Mouse (Mus musculus) megakaryocyte progenitor cell, adult 5-6 weeks (primary cell): ENCODE measurements around the gene Hist1h3b. TPM values are rescaled to one million over a fixed set of nuclear protein-coding genes. Genes with fewer than 3 reads are reported as not detected.

Experiments
- ATAC-seq: replicated peaks from 2 replicates; pipeline ENCODE4 v1.8.0; 2016; ENCODE audit warnings: mild to moderate bottlenecking, moderate TSS enrichment, inconsistent platforms; ENCODE audit not compliant: poor library complexity
- total RNA-seq, 2 experiments: library from RNA; stranded (forward) in 1 of 2; stranded (reverse) in 1 of 2; fragments of 157-497, 149-512 nt in 1 of 2; fragments of 200-1000 nt in 1 of 2; gene quantifications; 2 replicates each; pipeline versions ENCODE4 v1.2.3 to v1.2.4; 2015 to 2017

The Hist1h3b gene
- total RNA-seq, 2 experiments from 2014 or later = 332 to 647 TPM

- ATAC-seq = peak; percentile 89
Observed at GRCm38 (mm10) chr13:23772561-23773313, 20.7 kb downstream of the Hist1h3b start.

GRCm38 (mm10) chr13:23778339-23778738, 26.3 kb downstream of the Hist1h3b start:
- ATAC-seq = peak; percentile 74

- ATAC-seq = peak; percentile 46; the same call in 1 of the 2 replicates
Observed at GRCm38 (mm10) chr13:23779025-23779424, 27.0 kb downstream of the Hist1h3b start.

- ATAC-seq = peak; percentile 88
Observed at GRCm38 (mm10) chr13:23792520-23792919, 40.5 kb downstream of the Hist1h3b start.

GRCm38 (mm10) chr13:23799405-23799804, 47.3 kb downstream of the Hist1h3b start:
- peak; percentile 97 for ATAC-seq

Other genes starting within 250 kb of the Hist1h3b start
Only the 30 nearest of the 37 such genes appear.
- 8.5 and 9.3 TPM in 2 replicates for gene Hist1h1d, start 199.0 kb upstream of the Hist1h3b start, total RNA-seq (2015)
- gene Hist1h1d, start 199.0 kb upstream of the Hist1h3b start, total RNA-seq (2017) = 112 TPM in 2 replicates
- gene Hist1h3e, start 189.9 kb upstream of the Hist1h3b start, total RNA-seq (2015) = 98.5 and 110 TPM in 2 replicates
- gene Hist1h3e, start 189.9 kb upstream of the Hist1h3b start, total RNA-seq (2017) = 286 and 398 TPM in 2 replicates
- 5.3 and 9.4 TPM in 2 replicates for gene Hist1h2ae, start 181.0 kb upstream of the Hist1h3b start, total RNA-seq (2015)
- 249 and 287 TPM in 2 replicates for gene Hist1h2ae, start 181.0 kb upstream of the Hist1h3b start, total RNA-seq (2017)
- 285 and 322 TPM in 2 replicates for gene Hist1h2bg, start 180.9 kb upstream of the Hist1h3b start, total RNA-seq (2015)
- 1,174 and 1,244 TPM in 2 replicates for gene Hist1h2bg, start 180.9 kb upstream of the Hist1h3b start, total RNA-seq (2017)
- gene Hist1h2bf, start 178.1 kb upstream of the Hist1h3b start, total RNA-seq (2015) = 321 and 327 TPM in 2 replicates
- 466 and 575 TPM in 2 replicates for gene Hist1h2bf, start 178.1 kb upstream of the Hist1h3b start, total RNA-seq (2017)
- gene Hist1h2ad, start 177.9 kb upstream of the Hist1h3b start, total RNA-seq (2015) = 1.9 and 3.4 TPM in 2 replicates
- gene Hist1h2ad, start 177.9 kb upstream of the Hist1h3b start, total RNA-seq (2017) = 229 and 1,060 TPM in 2 replicates
- 105 and 131 TPM in 2 replicates for gene Hist1h3d, start 176.5 kb upstream of the Hist1h3b start, total RNA-seq (2015)
- 118 and 137 TPM in 2 replicates for gene Hist1h3d, start 176.5 kb upstream of the Hist1h3b start, total RNA-seq (2017)
- 492 and 526 TPM in 2 replicates for gene Hist1h4d, start 170.7 kb upstream of the Hist1h3b start, total RNA-seq (2015)
- 951 and 1,054 TPM in 2 replicates for gene Hist1h4d, start 170.7 kb upstream of the Hist1h3b start, total RNA-seq (2017)
- 7.7 and 11.7 TPM in 2 replicates for gene Hist1h2be, start 131.1 kb upstream of the Hist1h3b start, total RNA-seq (2015)
- 85.8 and 90.5 TPM in 2 replicates for gene Hist1h2be, start 131.1 kb upstream of the Hist1h3b start, total RNA-seq (2017)
- gene Hist1h1e, start 129.7 kb upstream of the Hist1h3b start, total RNA-seq (2015) = 297 TPM in 2 replicates
- gene Hist1h1e, start 129.7 kb upstream of the Hist1h3b start, total RNA-seq (2017) = 260 and 272 TPM in 2 replicates
- 17.1 and 19.7 TPM in 2 replicates for gene Hist1h2ac, start 68.3 kb upstream of the Hist1h3b start, total RNA-seq (2015)
- 101 and 110 TPM in 2 replicates for gene Hist1h2ac, start 68.3 kb upstream of the Hist1h3b start, total RNA-seq (2017)
- gene Hist1h2bc, start 68.1 kb upstream of the Hist1h3b start, total RNA-seq (2015) = 36.2 and 54.1 TPM in 2 replicates
- gene Hist1h2bc, start 68.1 kb upstream of the Hist1h3b start, total RNA-seq (2017) = 196 and 235 TPM in 2 replicates
- not detected in 2 replicates for gene Hist1h1t, start 56.5 kb upstream of the Hist1h3b start, total RNA-seq (2015)
- 0.29 TPM in 1 of 2 replicates, not detected in the other for gene Hist1h1t, start 56.5 kb upstream of the Hist1h3b start, total RNA-seq (2017)
- gene Hist1h4c, start 53.8 kb upstream of the Hist1h3b start, total RNA-seq (2015) = 45.1 and 51.9 TPM in 2 replicates
- 238 and 311 TPM in 2 replicates for gene Hist1h4c, start 53.8 kb upstream of the Hist1h3b start, total RNA-seq (2017)
- 15.9 and 16.6 TPM in 2 replicates for gene Hfe, start 41.4 kb upstream of the Hist1h3b start, total RNA-seq (2015)
- 6.0 and 8.7 TPM in 2 replicates for gene Hfe, start 41.4 kb upstream of the Hist1h3b start, total RNA-seq (2017)
- 103 and 110 TPM in 2 replicates for gene Hist1h1c, start 13.5 kb upstream of the Hist1h3b start, total RNA-seq (2015)
- 686 and 791 TPM in 2 replicates for gene Hist1h1c, start 13.5 kb upstream of the Hist1h3b start, total RNA-seq (2017)
- 88.8 and 93.1 TPM in 2 replicates for gene Hist1h3c, start 6.7 kb upstream of the Hist1h3b start, total RNA-seq (2015)
- 555 and 756 TPM in 2 replicates for gene Hist1h3c, start 6.7 kb upstream of the Hist1h3b start, total RNA-seq (2017)
- gene Hist1h2bb, start 5.5 kb upstream of the Hist1h3b start, total RNA-seq (2015) = 232 TPM in 2 replicates
- gene Hist1h2bb, start 5.5 kb upstream of the Hist1h3b start, total RNA-seq (2017) = 3,020 and 3,268 TPM in 2 replicates
- gene Hist1h2ab, start 1.1 kb upstream of the Hist1h3b start, total RNA-seq (2015) = 28.1 and 45.4 TPM in 2 replicates
- 2,397 and 3,405 TPM in 2 replicates for gene Hist1h2ab, start 1.1 kb upstream of the Hist1h3b start, total RNA-seq (2017)
- 33.6 and 56.1 TPM in 2 replicates for gene Hist1h4b, start 4.7 kb downstream of the Hist1h3b start, total RNA-seq (2015)
- gene Hist1h4b, start 4.7 kb downstream of the Hist1h3b start, total RNA-seq (2017) = 548 and 759 TPM in 2 replicates
- 39.5 and 40.4 TPM in 2 replicates for gene Hist1h4a, start 9.0 kb downstream of the Hist1h3b start, total RNA-seq (2015)
- gene Hist1h4a, start 9.0 kb downstream of the Hist1h3b start, total RNA-seq (2017) = 492 and 698 TPM in 2 replicates
- gene Hist1h3a, start 10.1 kb downstream of the Hist1h3b start, total RNA-seq (2015) = 47.7 and 63.0 TPM in 2 replicates
- gene Hist1h3a, start 10.1 kb downstream of the Hist1h3b start, total RNA-seq (2017) = 393 and 612 TPM in 2 replicates
- 151 and 174 TPM in 2 replicates for gene Hist1h1a, start 11.4 kb downstream of the Hist1h3b start, total RNA-seq (2015)
- gene Hist1h1a, start 11.4 kb downstream of the Hist1h3b start, total RNA-seq (2017) = 2,111 and 2,271 TPM in 2 replicates
- gene Trim38, start 17.6 kb downstream of the Hist1h3b start, total RNA-seq (2015) = not detected in 2 replicates
- gene Trim38, start 17.6 kb downstream of the Hist1h3b start, total RNA-seq (2017) = 0.42 TPM in 1 of 2 replicates, not detected in the other
- gene Slc17a2, start 54.7 kb downstream of the Hist1h3b start, total RNA-seq (2015) = not detected in 2 replicates
- gene Slc17a2, start 54.7 kb downstream of the Hist1h3b start, total RNA-seq (2017) = not detected in 2 replicates
- gene Slc17a3, start 87.2 kb downstream of the Hist1h3b start, total RNA-seq (2015) = 0.39 TPM in 1 of 2 replicates, not detected in the other
- 0.10 TPM in 1 of 2 replicates, not detected in the other for gene Slc17a3, start 87.2 kb downstream of the Hist1h3b start, total RNA-seq (2017)
- not detected in 2 replicates for gene Slc17a1, start 115.5 kb downstream of the Hist1h3b start, total RNA-seq (2015)
- gene Slc17a1, start 115.5 kb downstream of the Hist1h3b start, total RNA-seq (2017) = not detected in 2 replicates
- not detected in 2 replicates for gene Slc17a4, start 162.7 kb downstream of the Hist1h3b start, total RNA-seq (2015)
- gene Slc17a4, start 162.7 kb downstream of the Hist1h3b start, total RNA-seq (2017) = 0.33 TPM in 1 of 2 replicates, not detected in the other
- not detected in 2 replicates for gene Hist1h2ba, start 181.9 kb downstream of the Hist1h3b start, total RNA-seq (2015)
- not detected in 2 replicates for gene Hist1h2ba, start 181.9 kb downstream of the Hist1h3b start, total RNA-seq (2017)
- gene Hist1h2aa, start 182.2 kb downstream of the Hist1h3b start, total RNA-seq (2015) = not detected in 2 replicates
- gene Hist1h2aa, start 182.2 kb downstream of the Hist1h3b start, total RNA-seq (2017) = not detected in 2 replicates